Comparison of ENCODE assay signal across 8 mouse cellular contexts in genomic region chr17:74673251-74673650, GRCm38 (mm10). TPM values are rescaled to one million over a fixed set of nuclear protein-coding genes. Genes with fewer than 3 reads are reported as not detected.
DNase-seq lines count a peak whose midpoint lies in the region; TF ChIP-seq lines count a peak whose summit lies in the region.
"Had no signal": no experiment of that assay in that cellular context is flagged by ENCODE, and none has a peak within 500 bp of the region (broad histone marks: within the 10 kb centered on the region; RNA-seq: fewer than 3 reads in every experiment).

No protein-coding gene starts in this region.

- peaks cover 79% of the 10 kb centered on the region for H3K36me3 ChIP-seq in E14TG2a.4 (ENCODE audit: insufficient read depth, low read length)

- no peak overlapping the region for H3K4me3 ChIP-seq in E14TG2a.4 (replicated peaks; ENCODE audit: low read length)
- H3K4me3 ChIP-seq: liver, embryonic 15.5 days had no signal

- TF ChIP-seq CTCF in E14TG2a.4 (conservative IDR thresholded peaks at IDR 0.05; ENCODE audit: low read length): peak; percentile 65

- no peaks in the 10 kb centered on the region for H3K4me1 ChIP-seq in E14TG2a.4 (replicated peaks; ENCODE audit: low read depth, low read length)
- H3K4me1 ChIP-seq: liver, embryonic 15.5 days had no signal

- peak; percentile 51 for DNase-seq in kidney, postnatal 10 days
- DNase-seq in kidney, adult 18-20 months: no peak
- peak; percentile 55 to 61 for DNase-seq in B cell, adult 2 months
- peak; percentile 39 for DNase-seq in embryo, embryonic 11.5 days (ENCODE audit: low read depth, low spot score)
- peak; percentile 57 for DNase-seq in lung, postnatal 25 days (ENCODE audit: low spot score)
- DNase-seq in adrenal gland, postnatal 25 days: no peak

- no peaks in the 10 kb centered on the region for H3K27me3 ChIP-seq in E14TG2a.4 (ENCODE audit: insufficient read depth, low read length)
- H3K27me3 ChIP-seq: liver, embryonic 15.5 days had no signal

- H3K9me3 ChIP-seq in E14TG2a.4 (ENCODE audit: low read length): no peaks in the 10 kb centered on the region
- H3K9me3 ChIP-seq: liver, embryonic 15.5 days had no signal

RNA-seq across cellular contexts. Expression of gene Ttc27, which starts 44.3 kb away (rescaled TPM):
- 24.2 and 31.7 TPM in 2 replicates for total RNA-seq in adrenal gland, postnatal 25 days (2021)

Comparison
In these comparisons a context has a peak if more than half of its experiments do, and no peak if none do; other contexts are left out.
1. DNase-seq: peak in kidney, postnatal 10 days (single experiment), B cell, adult 2 months (2 of 2), embryo, embryonic 11.5 days (single experiment) and lung, postnatal 25 days (single experiment); none in kidney, adult 18-20 months (single experiment) and adrenal gland, postnatal 25 days (single experiment).